Mouse (Mus musculus) cerebellum, adult 2 months (tissue): ENCODE results near the gene Elk3.

Experiments
- CTCF ChIP-seq: fragments of 200-500 bp; IDR thresholded peaks from 2 replicates; pipeline ENCODE4 v1.5.1; 2011; ENCODE audit warnings: low read depth, mild to moderate bottlenecking, control low read depth, low read length, moderate library complexity, borderline replicate concordance; ENCODE audit not compliant: insufficient read depth
- POLR2A ChIP-seq: fragments of 200-500 bp; IDR thresholded peaks from 2 replicates; pipeline ENCODE4 v1.6.1; 2011; ENCODE audit warnings: low read length, control low read depth, borderline replicate concordance; ENCODE audit not compliant: insufficient read depth

DNA sequence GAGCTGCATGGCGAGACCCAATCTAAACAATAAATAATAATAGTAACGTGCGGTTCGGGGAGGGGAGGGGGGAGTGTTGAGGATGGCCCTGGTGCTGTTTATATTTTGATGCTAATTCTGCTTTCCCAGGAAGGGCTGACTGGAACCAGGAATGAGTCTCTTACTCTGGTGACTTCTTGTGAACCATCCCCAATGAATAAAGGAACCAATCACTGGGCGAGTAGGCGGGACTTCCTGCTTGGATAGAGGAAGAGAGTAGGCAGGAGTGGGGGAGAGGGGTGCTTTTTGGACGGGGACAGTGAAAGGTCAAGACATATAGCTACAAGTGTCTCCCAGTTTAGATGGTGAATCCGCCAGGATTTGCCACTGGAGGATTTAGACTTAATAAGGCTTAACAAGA is 32.6 kb downstream of the Elk3 start:
- TF ChIP-seq POLR2A (no peak), CTCF (no peak)
